Mouse (Mus musculus): ENCODE measurements around the gene Insyn1. TPM values are rescaled to one million over a fixed set of nuclear protein-coding genes. Genes with fewer than 3 reads are reported as not detected.

The Insyn1 gene
- total RNA-seq, 1 experiment = 5.4 TPM

DNA sequence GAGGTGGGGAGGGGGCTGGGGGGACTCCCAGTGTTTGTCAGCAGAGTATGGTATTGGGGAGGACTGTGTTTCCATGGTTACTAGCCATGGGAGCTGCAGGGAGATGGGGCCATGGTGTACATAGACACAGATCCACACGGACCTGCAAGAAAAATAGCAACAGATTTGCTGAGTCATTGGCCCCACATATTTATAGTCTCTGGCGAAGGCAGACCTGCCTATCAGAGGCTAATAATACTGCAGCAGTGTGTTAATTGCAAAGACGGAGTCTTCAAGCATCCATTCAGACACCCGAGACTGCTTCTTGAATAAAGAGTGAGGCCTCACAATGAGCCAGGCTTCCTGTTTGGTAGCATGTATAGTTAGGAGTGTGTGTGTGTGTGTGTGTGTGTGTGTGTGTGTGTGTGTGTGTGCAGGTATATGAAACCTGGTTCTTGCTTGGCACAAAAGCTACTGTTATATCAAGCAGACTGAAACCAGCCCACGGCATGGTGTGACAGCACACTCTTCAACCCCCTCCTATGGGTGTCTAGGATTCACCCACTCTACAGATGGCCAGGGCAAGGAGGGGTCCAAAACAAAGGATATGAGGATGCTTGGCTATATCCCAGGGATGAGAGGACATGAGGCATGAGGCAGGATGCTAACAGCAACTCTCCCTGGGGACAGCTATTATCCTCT lies 20.9 kb upstream of the Insyn1 start:
- Histone ChIP-seq H3K4me3 (ENCODE audit: insufficient read depth in 1 of 2, low read depth in 1 of 2, low read length in 2 of 2, poor library complexity in 1 of 2, severe bottlenecking in 1 of 2) (no peak overlapping the region), H3K27ac (ENCODE audit: insufficient read depth, low read depth, low read length, poor library complexity, severe bottlenecking) (no peak overlapping the region), H3K9me3 (ENCODE audit: control insufficient read depth, insufficient read depth, low read depth, low read length) (no peaks in the 10 kb centered on the region), H3K4me1 (ENCODE audit: control insufficient read depth in 2 of 2, insufficient read depth in 2 of 2, low read length in 2 of 2, poor library complexity in 1 of 2) (peaks cover 0 to 7% of the 10 kb centered on the region in 2 experiments; a peak in 1 of 4 replicates), H3K36me3 (ENCODE audit: control insufficient read depth, insufficient read depth, low read length, poor library complexity, severe bottlenecking) (peaks cover 10% of the 10 kb centered on the region; the same call in 1 of the 2 replicates), H3K9ac (ENCODE audit: insufficient read depth, low read depth, low read length, poor library complexity, severe bottlenecking) (no peak overlapping the region)
- in situ Hi-C loops (cut with MboI; ENCODE audit: low sequenced_read_pairs in 2 of 2, unreplicated experiment in 2 of 2) = no loop called here
- no peak for DNase-seq (ENCODE audit: low read depth, low spot score)
- TF ChIP-seq ZNF384 (IDR thresholded peaks at IDR 0.05; ENCODE audit: low read depth, low read length) (no peak), HCFC1 (IDR thresholded peaks at IDR 0.05; ENCODE audit: borderline replicate concordance, insufficient read depth, low read length) (no peak), CHD2 (IDR thresholded peaks at IDR 0.05; ENCODE audit: low read depth, low read length) (no peak), ZC3H11A (IDR thresholded peaks at IDR 0.05; ENCODE audit: borderline replicate concordance, low read depth, low read length) (no peak), MAFK (IDR thresholded peaks at IDR 0.05; ENCODE audit: insufficient read depth, low read depth, low read length) (no peak)

- in situ Hi-C loops (cut with MboI; ENCODE audit: low sequenced_read_pairs in 2 of 2, unreplicated experiment in 2 of 2) = no loop called here
- DNase-seq (ENCODE audit: low read depth, low spot score) = no peak
- Histone ChIP-seq H3K4me3 (ENCODE audit: insufficient read depth in 1 of 2, low read depth in 1 of 2, low read length in 2 of 2, poor library complexity in 1 of 2, severe bottlenecking in 1 of 2) (no peak overlapping the region), H3K27ac (ENCODE audit: insufficient read depth, low read depth, low read length, poor library complexity, severe bottlenecking) (no peak overlapping the region), H3K9ac (ENCODE audit: insufficient read depth, low read depth, low read length, poor library complexity, severe bottlenecking) (no peak overlapping the region), H3K36me3 (ENCODE audit: control insufficient read depth, insufficient read depth, low read length, poor library complexity, severe bottlenecking) (peaks cover 10% of the 10 kb centered on the region; the same call in 1 of the 2 replicates), H3K9me3 (ENCODE audit: control insufficient read depth, insufficient read depth, low read depth, low read length) (no peaks in the 10 kb centered on the region), H3K4me1 (ENCODE audit: control insufficient read depth in 2 of 2, insufficient read depth in 2 of 2, low read length in 2 of 2, poor library complexity in 1 of 2) (peaks cover 0 to 7% of the 10 kb centered on the region in 2 experiments; a peak in 1 of 4 replicates)
- no peak for TF ChIP-seq CHD2 (IDR thresholded peaks at IDR 0.05; ENCODE audit: low read depth, low read length)
- TF ChIP-seq HCFC1 (IDR thresholded peaks at IDR 0.05; ENCODE audit: borderline replicate concordance, insufficient read depth, low read length) = no peak
- TF ChIP-seq ZC3H11A (IDR thresholded peaks at IDR 0.05; ENCODE audit: borderline replicate concordance, low read depth, low read length) = no peak
- no peak for TF ChIP-seq ZNF384 (IDR thresholded peaks at IDR 0.05; ENCODE audit: low read depth, low read length)
- no peak for TF ChIP-seq MAFK (IDR thresholded peaks at IDR 0.05; ENCODE audit: insufficient read depth, low read depth, low read length)
Measured at GRCm38 (mm10) chr9:58470466-58470865, 17.9 kb upstream of the Insyn1 start.

DNA sequence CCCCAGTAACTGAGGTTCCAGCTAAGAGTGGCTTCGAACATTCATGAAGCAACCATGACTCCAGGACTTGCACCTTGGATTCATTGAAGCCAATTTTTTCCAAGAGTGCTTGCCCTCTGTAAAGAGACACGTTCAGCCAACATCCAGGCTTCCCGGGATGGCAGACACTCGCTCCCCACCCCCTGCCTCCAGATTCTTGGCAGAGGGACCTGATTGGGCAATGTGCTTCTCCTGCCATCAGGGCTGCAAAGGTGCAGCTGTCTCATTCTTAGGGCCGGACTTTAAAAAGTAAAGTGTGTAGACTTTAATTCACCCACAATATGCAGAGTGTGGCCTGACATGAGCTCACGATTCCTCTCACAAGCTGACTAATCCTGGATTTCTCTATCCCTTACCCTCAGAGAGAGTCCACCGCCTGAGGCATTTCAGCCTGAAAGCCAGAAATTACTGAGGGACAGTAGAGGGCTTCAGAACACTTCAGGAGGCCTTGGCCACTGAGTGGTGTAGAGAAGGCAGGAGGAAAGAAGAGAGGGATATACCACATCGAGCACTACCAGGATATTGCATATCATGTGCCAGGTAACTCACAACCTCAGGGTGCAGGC lies 15.1 kb upstream of the Insyn1 start:
- Histone ChIP-seq H3K36me3 (ENCODE audit: control insufficient read depth, insufficient read depth, low read length, poor library complexity, severe bottlenecking) (no peaks in the 10 kb centered on the region), H3K4me1 (ENCODE audit: control insufficient read depth in 2 of 2, insufficient read depth in 2 of 2, low read length in 2 of 2, poor library complexity in 1 of 2) (no peaks in the 10 kb centered on the region), H3K27ac (ENCODE audit: insufficient read depth, low read depth, low read length, poor library complexity, severe bottlenecking) (no peak overlapping the region), H3K9ac (ENCODE audit: insufficient read depth, low read depth, low read length, poor library complexity, severe bottlenecking) (no peak overlapping the region), H3K9me3 (ENCODE audit: control insufficient read depth, insufficient read depth, low read depth, low read length) (no peaks in the 10 kb centered on the region), H3K4me3 (ENCODE audit: insufficient read depth in 1 of 2, low read depth in 1 of 2, low read length in 2 of 2, poor library complexity in 1 of 2, severe bottlenecking in 1 of 2) (no peak overlapping the region)
- in situ Hi-C loops (cut with MboI; ENCODE audit: low sequenced_read_pairs in 2 of 2, unreplicated experiment in 2 of 2) = no loop called here
- TF ChIP-seq ZNF384 (IDR thresholded peaks at IDR 0.05; ENCODE audit: low read depth, low read length) (no peak), HCFC1 (IDR thresholded peaks at IDR 0.05; ENCODE audit: borderline replicate concordance, insufficient read depth, low read length) (no peak), MAFK (IDR thresholded peaks at IDR 0.05; ENCODE audit: insufficient read depth, low read depth, low read length) (no peak), ZC3H11A (IDR thresholded peaks at IDR 0.05; ENCODE audit: borderline replicate concordance, low read depth, low read length) (no peak), CHD2 (IDR thresholded peaks at IDR 0.05; ENCODE audit: low read depth, low read length) (no peak)
- DNase-seq (ENCODE audit: low read depth, low spot score) = no peak

DNA sequence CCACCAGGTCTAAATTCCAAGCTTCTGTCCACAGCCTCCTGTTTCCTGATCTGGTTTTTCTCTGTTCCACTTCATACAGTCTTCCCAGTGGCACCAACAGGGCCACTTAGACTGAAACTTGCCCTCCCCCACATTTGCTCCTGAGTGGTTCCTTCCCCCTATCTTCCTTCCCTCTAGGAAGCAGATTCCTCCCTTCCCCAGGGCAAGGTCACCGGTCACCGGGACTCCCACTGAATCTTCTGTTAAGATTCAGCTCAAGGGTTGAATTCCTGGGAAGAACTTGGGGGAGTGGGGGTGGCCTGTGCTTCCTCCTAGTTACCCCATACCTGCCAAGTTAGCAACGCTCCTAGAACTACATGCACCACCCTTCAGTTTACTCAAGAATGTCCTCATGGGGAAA lies 1.3 kb upstream of the Insyn1 start:
- no peaks in the 10 kb centered on the region for H3K9me3 ChIP-seq (ENCODE audit: control insufficient read depth, insufficient read depth, low read depth, low read length)
- in situ Hi-C loops (cut with MboI; ENCODE audit: low sequenced_read_pairs in 2 of 2, unreplicated experiment in 2 of 2) = no loop called here
- H3K36me3 ChIP-seq (ENCODE audit: control insufficient read depth, insufficient read depth, low read length, poor library complexity, severe bottlenecking) = no peaks in the 10 kb centered on the region; the same call in 1 of the 2 replicates
- TF ChIP-seq HCFC1 (IDR thresholded peaks at IDR 0.05; ENCODE audit: borderline replicate concordance, insufficient read depth, low read length) = no peak
- no peak for TF ChIP-seq ZNF384 (IDR thresholded peaks at IDR 0.05; ENCODE audit: low read depth, low read length)
- TF ChIP-seq CHD2 (IDR thresholded peaks at IDR 0.05; ENCODE audit: low read depth, low read length) = no peak
- no peak for TF ChIP-seq MAFK (IDR thresholded peaks at IDR 0.05; ENCODE audit: insufficient read depth, low read depth, low read length)
- TF ChIP-seq ZC3H11A (IDR thresholded peaks at IDR 0.05; ENCODE audit: borderline replicate concordance, low read depth, low read length) = no peak
- H3K4me1 ChIP-seq (ENCODE audit: control insufficient read depth in 2 of 2, insufficient read depth in 2 of 2, low read length in 2 of 2, poor library complexity in 1 of 2) = peaks cover 0 to 12% of the 10 kb centered on the region in 2 experiments; a peak in 2 of 4 replicates
- no peak overlapping the region for H3K27ac ChIP-seq (ENCODE audit: insufficient read depth, low read depth, low read length, poor library complexity, severe bottlenecking)
- no peak overlapping the region for H3K9ac ChIP-seq (ENCODE audit: insufficient read depth, low read depth, low read length, poor library complexity, severe bottlenecking)
- no peak overlapping the region for H3K4me3 ChIP-seq (ENCODE audit: insufficient read depth in 1 of 2, low read depth in 1 of 2, low read length in 2 of 2, poor library complexity in 1 of 2, severe bottlenecking in 1 of 2)
- DNase-seq (ENCODE audit: low read depth, low spot score) = peak; percentile 73

Data from ES-E14 (cell line).